Mouse (Mus musculus): ENCODE data around the gene Phb.

The Phb gene

DNA sequence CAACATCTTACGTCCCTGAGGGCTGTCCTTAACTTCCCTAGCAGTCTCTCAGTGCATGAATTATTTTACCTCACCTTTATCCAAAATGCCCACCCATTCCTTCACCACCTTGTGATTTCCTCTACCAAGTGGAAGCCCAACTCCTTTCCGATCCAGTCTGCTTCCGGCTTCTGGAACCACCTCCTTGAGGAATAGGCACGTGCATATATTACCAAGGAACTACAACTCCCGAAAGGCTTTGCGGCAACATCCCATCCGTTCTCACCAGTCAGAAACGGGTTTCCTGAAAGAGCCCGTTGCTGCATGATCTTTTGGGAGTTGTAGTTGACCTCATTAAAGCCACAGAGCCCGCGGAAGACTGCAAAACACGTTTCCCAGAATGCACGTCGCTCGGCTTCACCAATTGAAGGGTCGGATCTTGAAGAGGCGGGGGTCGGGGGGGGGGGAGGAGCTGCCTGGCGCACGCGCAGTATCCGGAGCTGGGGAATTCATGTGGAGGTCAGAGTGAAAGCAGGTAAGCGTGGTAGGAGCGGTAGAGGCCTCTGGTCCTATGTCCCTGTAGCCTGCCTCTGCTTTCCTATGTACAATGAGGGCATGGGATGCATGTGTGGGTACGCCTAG, at the start of gene Phb:
Gene Phb (plus strand): TSS at position 429 of the 621 bp plus-strand sequence.
- DNase-seq, result peak; percentile 91

DNA sequence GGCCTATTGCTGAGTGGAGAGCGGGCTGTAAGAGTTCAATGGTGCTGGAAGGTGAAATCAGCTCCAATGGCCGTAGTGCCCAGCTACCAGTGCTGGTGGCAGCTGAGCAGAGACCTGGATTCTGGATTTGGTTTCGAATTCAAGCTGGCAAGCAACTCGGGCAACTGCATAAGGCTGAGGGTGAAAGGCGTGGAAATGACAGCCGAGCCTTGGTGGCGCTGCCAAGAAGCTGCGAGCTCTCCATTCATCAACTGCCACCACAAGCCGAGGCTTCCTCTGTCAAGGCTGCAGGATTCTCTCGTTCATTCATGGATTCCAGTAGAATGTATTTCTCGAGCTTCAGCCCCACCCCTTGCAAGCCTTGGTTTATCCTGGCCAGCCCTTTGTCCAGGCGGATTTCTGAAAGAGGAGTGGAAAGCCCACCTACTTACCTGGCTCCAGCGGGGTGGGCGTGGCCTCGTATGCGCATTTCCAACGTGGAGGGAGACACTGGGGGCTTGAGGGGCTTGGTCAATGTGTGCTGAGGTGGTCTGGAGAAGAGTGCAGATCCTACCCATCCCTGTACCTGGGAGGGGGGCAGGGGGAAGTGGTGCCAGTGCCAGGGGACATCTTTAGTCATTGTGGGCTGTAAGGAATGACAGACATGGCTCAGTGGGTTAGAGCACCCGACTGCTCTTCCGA, 48.8 kb upstream of the Phb start:
- no peak for DNase-seq

DNA sequence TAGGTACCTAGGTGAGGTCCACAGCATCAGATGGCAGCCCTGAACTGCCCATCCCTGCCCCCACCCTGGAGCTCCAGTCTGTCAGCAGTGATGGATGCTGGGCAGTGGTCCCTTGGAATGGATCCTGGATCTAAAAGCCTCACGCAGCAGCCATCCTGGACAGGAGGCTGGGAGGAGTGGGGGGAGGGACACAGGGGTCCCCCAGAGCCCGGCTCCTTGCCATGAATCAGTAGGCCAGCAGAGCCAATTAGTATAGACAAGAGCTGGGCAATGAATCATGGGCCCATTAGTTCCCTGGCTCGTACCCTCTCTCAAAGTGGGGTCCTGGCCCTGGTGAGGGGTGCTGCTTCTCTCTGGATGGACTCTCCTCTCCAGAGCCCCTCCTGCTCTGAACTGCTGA, 47.7 kb upstream of the Phb start:
- no peak for DNase-seq

DNA sequence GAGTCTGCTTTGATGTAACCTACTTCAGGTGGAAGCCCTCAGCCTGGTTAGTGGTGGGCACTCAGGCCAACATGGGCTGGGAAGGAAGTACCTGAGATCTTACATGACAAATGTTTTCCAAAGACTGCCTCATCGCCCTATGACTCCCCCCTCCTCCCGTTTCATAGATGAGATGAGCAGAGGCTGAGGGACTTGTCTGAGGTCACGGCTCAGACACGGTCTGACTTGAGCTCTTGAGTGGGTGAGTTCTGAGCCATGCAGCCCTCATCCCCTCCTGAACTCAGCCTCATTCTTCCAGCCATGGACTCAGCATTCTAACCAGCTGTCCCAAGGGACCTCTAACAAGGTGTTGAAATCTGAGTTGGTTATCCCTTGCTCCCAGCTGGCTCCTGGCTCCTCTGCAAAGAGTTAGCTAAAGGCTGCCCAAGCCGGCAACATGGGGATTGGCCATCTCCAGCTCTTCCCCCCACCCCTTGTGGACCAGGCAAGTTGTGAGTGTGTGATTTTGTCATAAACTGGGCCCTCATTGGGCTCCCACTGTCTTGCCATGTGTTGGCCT, 46.8 kb upstream of the Phb start:
- DNase-seq, result no peak

DNA sequence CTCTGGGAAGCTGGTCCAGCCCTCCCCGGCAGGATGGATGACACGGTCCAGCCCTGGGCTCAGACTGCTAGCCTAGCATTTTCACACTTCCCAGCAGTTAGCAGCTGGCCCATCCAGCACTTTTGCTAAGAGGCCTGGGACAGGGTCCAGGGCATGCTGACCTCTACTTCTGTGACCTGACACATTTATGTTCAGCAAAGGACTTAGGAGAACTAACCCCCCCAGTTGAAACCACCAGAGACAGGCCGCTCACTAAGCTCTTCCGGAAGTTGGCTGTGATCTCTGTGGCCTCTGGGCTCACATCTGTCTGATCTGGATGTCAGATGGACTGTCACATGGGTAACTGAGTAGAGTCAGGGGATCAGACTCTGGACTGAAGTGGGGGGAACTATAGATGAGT, 45.7 kb upstream of the Phb start:
- no peak for DNase-seq

DNA sequence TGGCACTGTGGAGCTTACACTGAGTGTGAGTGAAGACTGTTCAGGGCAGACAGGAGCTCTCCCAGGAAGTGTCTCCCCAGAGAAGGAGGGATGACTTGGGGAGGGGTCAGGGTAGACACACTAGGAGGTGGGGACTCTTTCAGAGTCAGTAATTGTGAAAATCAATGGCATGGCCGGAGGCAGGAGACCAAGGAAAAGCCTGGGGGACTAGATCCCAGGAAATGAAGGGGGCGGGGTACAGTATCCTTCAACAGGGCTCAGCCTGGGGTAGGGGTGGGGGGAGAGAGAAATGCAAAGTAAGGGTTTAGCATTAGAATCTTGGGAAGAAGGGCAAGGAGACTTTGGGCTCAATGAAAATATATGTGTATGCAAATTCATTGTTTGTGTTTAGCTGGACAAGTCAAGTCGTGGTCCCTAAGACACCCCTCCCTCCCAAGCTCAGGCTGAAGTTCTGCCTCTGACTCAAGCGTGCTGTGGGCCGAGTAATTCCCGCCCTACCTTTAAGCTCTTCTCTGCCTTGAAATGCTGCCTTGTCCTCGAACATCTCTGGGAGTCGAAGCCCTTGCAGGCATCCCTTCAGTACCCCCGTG, 45.1 kb upstream of the Phb start:
- DNase-seq, result no peak

DNA sequence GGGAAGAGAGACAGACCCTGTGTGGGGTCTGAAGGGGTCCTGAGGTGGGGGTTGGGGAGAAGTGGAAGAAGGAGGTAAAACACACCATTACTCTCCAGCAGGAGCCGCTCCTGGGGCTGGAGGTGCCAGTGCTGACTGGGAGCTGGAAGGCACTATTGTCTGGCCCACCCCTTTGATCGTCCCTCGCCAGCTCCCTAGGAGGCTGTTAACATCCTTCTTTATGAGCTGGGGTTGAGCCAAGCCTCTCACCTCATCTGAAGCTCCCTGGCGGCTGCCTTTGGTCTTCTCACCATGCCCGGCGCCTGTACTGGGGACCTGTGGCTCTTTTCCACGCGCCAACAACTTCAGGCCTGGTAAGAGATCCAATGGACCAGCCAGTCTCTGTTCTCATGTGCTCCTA, 44.3 kb upstream of the Phb start:
- DNase-seq, result no peak

DNA sequence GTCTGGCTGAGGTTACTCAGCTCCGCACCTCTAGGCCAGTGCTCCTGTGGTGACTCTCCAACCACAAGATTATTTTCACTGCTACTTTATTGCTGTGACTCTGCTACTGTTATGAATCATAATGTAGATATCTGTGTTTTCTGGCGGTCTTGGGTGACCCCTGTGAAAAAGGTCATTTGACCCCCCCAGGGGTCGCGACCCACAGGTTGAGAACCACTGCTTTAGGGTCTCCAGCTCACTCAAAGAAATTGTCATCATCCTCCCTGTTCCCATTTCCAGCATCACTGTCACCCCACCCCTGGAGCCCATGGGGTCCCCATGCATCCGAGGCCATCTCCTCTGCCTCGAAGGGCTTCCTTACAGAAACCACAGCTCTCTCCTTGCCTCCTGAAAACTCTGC, 36.2 kb upstream of the Phb start:
- DNase-seq, result no peak

DNA sequence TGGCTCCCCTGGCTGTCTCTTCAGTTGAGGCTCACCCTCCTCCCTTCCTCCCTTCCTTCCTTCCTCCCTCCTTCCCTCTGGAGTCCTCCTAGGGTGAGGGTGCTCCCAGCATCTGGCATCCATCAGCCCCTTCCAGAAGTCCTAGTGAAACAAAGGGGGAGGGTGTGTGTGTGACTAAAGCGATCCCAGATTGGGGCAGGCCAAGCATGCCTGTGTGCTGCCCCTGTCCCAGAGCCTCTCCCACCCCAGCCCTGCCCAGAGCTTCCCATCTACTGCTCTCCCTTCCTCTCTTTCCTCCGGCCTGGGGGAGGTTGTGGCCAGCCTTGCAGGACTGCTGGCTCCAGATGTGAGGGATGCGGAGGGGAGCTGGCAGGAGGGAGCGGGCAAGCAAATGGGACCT, 35.5 kb upstream of the Phb start:
- DNase-seq, result no peak

DNA sequence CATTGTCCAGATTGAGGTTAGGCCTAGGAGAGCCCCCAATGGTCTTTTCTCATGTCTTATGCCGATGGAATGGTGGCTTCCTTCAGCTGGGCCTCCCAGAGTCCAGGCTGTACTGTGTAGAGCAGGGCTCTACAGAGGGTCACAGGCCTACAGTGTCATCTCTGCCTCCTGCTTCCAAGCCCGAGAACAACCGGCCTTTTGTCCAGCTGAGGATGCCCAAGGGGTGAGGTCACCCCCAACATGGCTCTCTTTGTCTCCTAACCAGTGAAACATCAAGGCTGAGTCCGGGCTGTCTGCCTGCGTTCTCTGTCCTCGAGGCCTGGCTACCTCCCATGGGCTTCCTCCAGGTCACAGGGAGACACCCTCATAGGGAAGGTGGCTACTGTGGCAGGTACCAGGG, 34.3 kb upstream of the Phb start:
- no peak for DNase-seq

DNA sequence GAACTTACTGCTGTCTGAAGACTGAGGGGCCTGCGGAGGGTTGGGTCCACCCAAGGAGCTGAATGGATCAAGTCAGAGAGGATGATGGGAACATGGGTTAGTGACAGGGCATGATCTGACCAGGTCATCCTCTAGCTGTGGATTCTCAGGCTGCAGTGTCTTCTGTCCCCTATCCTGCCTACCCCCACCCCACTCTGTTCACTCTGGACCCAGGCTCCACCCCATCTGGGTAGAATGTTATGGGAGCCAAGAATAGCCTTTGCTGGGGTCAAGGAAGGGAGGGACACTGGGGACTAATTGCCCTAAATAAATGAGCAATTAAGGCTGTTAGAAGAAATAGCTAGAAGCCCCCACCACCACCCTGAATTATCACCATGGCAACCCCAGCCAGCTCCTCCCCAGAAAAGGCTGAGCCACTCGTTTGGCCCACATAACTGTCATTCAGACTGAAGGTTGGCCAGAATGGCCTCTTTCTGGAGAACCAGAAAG, 33.2 kb upstream of the Phb start:
- no peak for DNase-seq

DNA sequence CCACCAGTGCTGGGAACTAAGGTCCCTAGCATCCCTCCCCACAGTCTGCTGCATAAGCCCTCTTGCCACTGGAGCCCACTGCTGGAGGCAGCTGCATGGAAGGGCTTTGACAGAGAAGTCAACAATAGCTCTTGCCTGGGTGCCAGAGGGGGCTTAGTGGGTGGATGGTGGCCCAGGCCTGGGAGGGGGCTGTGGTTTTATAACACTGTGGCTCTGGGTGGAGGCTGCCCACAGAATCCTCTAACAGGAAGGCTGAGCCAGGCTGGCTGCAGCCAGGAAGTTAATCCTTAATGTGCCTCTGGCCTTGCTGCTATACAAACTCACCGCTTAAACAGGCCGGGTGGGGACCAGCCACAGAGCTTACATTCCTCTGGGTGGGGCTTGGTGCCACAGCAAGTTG, 31.7 kb upstream of the Phb start:
- no peak for DNase-seq

DNA sequence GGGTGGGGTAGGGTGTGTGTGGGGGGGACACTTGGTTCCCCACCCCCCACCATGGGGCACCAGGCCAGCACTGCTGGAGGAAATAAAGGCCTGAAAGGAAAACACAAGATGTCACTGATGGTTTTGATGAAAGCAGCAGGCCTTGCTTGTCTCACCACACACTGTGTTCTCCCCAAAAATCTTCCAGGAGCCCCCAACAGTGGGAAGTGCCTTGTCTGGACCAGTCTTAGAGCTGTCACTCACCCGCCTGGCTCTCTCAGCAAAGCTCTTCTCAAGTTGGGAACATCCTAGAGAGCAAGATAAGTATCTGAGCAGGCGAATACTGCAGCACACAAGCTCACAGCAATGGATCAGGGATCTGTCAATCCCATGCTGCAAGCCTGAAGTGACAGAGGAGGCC, 26.0 kb upstream of the Phb start:
- DNase-seq, result no peak

DNA sequence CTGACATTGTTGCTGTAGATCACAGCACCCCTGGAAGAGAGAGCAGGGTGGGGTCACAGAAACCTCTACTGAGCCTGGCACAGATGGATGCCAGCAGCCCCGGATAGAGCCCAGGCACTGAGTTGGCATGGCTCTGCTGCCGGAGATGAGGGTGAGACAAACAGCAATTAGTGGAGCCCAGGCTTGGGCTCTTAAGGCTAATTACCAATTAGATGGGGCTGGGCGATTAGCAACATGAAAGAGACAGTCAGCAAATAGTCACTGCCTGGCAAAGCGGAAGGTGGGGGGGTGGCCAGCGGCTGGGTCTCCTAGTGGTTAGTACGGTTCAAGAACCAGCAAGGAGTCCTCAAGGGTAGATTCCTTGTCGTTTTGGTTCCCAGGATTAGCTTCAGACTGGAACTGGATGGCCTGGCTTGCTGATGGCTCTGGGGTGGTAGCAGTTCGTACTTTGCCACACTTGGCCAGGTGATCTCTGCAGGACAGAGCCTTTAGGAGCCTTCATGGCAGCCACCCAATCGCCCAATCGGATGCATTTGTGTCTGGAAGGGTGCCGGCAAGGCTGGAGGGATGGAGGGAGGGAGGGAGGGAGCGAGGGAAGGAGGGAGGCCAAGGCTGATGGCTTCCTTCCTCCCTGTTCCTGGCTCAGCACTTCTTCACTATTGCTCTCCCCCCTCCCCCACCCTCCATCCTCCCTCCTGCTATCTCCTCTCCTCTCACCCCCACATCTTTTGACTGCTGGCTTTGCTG, 24.1 kb upstream of the Phb start:
- no peak for DNase-seq

DNA sequence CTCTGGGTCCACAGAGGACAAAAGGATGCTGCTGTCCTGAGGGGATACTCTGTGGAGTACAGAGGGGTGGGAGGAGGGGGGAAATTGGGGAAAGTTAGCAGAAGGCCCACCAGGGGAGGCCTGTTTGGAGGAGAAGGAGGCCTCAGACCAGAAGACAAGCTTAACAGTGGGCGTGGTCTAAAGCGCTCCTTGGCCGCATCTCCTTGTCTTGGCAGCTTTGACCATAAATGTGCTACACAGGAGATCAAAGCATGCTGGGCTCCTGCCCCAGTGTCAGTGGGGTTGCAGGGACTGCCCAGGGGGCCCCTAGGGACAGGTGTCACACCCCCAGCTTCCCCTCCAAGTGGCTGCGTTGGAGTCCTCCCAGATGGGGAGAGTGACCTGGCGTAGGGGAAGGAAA, 22.9 kb upstream of the Phb start:
- no peak for DNase-seq

DNA sequence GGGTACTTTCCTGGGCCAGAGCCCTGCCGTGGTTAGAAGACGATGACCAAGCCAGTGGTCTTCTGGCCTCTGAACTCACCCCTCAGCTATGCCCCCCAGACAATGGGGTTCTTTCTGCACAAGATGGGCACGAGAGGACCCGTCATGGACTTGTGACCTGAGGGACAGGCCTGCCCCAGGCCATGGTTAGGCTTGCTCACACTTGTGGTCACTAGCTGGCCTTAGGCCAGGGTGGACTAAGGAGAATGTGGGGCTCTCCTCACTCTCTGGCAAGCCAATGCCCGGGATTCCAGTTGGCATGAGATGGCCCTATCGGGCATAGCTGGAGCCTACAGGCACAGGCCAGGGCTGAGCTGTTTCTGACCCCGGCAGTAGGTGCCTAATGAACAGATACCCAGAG, 22.4 kb upstream of the Phb start:
- DNase-seq, result no peak

DNA sequence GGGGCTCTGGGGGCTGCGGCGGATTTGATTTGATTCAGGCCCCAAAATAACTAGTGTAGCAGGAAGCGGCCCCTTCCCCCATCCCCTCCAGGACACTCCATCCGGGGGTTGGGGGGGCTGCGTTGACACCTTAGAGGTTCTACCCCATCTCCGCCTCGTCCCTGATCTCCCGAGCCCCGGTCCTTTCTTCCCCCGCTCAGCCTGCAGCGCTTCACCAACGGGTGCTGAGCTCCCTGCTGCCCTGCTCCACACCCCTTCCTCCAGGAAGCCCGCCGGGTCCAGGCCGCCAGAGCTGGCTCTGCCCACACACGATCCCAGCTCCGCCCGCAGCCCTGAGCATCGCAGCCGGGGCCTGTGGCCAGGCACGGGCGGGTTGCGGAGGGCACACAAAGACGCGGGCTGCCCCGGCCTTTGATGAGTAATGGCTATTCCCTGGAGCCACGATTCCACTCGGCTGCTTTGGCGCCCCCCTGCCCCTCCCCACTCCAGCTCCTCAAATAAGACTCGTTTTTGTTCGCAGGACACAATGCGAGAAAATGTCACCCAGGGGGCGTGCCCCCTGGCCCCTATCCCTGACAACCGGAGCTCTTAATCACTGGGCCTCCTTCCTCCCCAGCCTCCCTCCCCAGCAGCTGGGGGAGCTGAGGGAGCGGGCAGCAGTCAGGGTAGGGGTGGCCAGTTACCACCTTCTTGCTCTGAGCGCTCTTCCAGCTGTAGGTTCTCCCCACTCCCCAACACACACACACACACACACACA, 21.2 kb upstream of the Phb start:
- DNase-seq, result no peak

DNA sequence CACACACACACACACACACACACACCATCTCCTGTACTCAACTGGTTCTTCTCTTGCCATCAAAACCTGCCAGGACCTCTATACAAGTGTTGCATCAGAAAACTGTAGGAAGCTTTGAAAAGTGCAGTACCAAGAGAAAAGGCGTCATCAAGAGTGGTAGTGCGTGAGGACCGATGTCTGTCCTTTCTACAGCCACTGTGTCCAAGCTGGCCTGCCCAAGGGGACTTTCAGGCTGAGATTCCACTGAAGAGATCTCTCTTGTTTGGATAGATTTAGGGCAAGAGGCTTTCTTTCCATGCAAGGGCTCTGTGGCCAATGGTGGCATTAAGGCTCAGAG, 20.6 kb upstream of the Phb start:
- DNase-seq, result no peak

DNA sequence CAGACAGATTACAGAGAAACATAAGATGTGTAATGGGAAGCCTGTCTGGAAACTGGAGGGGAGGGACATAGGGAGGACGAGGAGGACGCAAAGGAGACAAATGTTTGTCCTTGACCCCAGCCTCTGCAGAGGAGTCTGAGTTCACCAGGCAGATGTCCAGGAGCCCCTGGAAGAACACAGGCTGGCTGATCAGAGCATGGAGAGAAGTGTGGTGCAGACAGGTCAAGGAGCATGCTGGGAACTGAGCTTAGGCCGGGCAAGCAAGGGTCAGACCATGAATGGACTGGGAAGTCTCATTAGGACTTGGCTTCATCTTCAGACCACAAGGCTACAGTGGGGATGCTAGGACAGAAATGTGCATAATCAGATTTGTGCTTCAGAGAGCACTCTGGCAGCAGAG, 19.0 kb upstream of the Phb start:
- DNase-seq, result no peak

DNA sequence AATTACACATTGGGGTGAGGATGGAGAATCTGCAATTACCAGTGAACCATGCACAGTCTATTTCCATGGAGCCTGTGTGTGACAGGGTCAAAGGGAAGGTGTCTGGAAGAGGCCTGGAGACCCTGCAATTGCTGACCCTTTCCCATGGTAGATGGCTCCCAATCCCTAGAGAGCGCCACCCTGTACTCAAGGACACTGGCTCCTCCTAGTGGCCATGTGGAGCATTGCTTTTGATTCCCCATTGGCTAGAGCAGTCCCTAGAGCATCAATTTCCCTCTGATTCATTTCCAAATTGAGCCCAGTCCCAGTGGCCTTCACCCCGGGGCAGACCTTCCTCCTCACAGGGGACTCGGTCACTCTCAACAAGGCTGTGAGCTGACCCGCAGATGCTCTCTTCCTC, 17.9 kb upstream of the Phb start:
- DNase-seq, result peak; percentile 82

DNA sequence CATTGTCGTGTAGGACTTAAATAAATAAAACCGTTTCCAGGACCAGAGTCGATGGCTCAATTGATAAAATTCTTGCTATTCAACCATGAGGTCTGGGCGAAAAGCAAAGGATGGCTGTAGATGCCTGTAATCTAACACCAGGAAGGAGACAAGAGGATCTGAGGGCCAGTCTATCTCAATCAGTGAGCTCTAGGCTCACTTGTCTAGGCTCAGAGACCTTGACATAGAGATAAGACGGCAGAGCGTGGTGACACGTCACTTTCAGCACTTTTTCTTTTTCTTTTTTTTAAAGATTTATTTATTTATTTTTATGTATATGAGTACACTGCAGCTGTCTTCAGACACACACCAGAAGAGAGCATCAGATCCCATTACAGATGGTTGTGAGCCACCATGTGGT, 17.2 kb upstream of the Phb start:
- no peak for DNase-seq

DNA sequence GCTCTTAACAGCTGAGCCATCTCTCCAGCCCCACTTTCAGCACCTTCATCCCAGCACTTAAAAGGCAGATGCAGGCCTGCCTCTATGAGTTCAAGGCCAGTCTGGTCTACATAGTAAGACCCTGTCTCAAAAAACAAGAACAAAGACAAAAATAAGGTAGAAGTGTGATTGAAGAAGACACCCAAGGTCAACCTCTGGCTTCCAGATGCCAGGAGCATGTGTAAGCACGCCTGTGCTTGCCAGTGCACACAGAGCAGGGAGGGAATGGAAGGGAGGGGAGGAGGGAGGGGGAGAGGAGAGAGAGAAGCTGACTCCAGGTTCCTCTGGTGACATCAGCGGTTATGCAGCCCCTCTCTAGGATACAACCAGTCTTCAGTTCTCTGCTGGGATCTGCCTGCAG, 16.8 kb upstream of the Phb start:
- DNase-seq, result no peak

DNA sequence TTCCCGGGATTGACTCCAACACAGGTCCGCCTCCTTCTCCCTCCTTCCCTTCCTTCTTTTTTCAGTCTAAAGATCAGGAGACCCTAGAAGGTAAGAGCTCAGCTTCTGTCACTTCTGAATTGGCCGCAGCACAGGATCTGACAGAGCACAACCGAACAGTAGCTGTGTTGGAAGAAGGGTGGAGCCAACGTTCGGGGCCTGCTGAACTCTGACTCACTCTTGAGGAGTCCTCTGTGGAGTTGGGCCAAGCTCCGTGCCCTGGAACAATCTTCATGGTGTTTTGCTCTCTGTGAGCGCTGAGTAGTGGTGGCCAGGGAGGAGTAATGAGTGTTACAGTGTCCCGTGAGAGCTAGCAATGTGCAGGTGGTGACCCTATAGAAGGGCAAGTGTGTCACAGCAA, 15.8 kb upstream of the Phb start:
- no peak for DNase-seq
